Mouse (Mus musculus): ENCODE measurements around the gene Grik2.

Gene Grik2

GRCm38 (mm10) chr10:49788381-49788906 is at the start of gene Grik2:
Grik2 (minus strand) TSS chr10:49788766.
- DNase-seq = peak; percentile 89 to 94

- DNase-seq = no peak
These were observed 45.8 kb upstream of the Grik2 start for GRCm38 (mm10) chr10:49834392-49834791.

- DNase-seq = peak; percentile 35
These were observed 18.7 kb upstream of the Grik2 start for GRCm38 (mm10) chr10:49807276-49807675.

- no peak for DNase-seq
These were observed 12.4 kb upstream of the Grik2 start for GRCm38 (mm10) chr10:49801001-49801400.

- DNase-seq = no peak
These were observed 5.6 kb upstream of the Grik2 start for GRCm38 (mm10) chr10:49794129-49794528.

- DNase-seq = peak in 1 of 2 experiments; percentile 40
These were observed 1.8 kb upstream of the Grik2 start for GRCm38 (mm10) chr10:49790326-49790725.

DNA sequence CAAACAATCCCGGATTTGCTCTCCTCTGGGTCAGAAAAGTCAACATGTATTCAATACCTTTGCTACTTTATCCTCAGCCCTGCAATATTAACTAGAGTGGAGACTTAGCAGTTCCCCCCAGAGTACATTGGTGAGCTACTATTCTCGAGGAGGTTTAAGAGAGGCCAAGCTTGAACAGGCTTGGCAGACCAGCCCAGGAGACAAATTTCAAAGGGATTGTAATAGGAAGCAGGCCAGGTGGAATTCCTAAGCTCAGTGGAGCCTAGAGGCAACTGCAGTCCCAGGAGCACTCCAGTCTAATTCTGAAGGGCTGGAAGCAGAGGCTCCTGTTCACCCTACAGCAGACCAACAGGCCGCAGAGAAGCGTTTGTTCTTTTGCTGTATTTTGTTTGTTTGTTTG is 1.1 kb upstream of the Grik2 start:
- peak; percentile 62 to 65 for DNase-seq

- DNase-seq = no peak
These were observed 348 bp upstream of the Grik2 start for GRCm38 (mm10) chr10:49788914-49789313.

DNA sequence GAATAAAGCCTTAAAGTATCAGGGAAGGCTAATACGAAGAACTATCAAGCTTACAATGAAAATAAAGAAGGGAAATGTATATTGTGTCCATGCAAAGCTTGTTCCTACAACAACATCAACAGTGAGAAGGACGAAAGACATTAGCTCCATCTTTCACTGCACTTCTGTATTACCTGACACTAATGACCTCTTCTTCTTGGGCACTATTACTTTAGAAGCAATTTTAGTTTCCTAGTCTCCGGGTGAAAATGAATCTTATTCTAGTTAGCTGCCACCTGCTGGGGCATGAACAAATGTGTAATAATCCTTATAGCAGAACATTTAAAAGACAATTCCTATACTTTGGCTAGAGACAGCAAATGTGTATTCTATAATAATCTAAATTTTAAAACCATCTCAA is 1.9 kb downstream of the Grik2 start:
- DNase-seq = no peak

- no peak for DNase-seq
These were observed 3.1 kb downstream of the Grik2 start for GRCm38 (mm10) chr10:49785477-49785876.

- DNase-seq = peak in 1 of 2 experiments; percentile 41
These were observed 3.7 kb downstream of the Grik2 start for GRCm38 (mm10) chr10:49784831-49785230.

DNA sequence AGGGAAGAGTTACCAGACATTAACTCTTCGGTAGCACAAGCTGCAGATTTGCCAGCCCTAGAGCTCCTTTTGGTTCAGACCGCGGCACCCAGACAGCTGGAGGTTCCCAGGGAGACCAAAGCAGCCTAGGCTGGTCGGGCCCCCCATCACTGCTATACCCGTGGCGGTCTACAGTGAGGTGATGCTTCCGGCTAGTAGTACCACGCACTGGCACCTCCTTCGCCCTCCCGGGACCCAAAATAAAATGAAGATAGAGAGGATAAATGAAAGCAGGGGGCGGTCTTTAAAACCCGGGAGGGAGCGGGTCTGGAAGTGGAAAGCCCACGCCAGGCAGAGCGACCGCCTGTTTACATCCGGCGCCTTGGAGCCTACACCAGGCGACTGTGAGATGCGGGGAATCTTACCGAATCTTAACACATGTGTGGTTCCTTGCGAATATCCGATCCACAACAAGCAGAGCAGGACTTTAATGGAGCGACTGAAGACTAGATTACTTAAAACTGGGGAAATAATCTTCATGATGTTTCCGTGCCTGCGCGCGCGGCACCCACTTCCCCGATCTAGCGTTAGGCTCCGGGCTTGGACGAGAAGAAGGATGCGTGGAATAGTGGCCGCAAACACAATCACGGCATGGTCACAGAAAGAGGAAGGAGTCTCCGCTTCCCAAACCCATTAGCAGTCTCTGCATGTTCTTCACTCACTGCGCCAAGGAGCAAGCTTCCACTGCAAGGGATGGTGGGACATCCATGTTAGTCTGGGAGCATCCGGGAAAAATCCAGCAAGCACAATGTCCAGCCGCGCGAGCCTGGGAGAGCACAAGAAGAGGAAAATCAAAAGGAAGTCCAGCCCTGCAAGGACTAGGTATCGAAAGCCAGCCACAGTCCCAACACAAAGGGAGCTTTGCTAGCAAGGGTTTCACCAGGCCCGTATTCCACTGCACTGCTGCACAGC is 5.5 kb downstream of the Grik2 start:
- peak; percentile 53 to 66 for DNase-seq

GRCm38 (mm10) chr10:49782061-49782460 is 6.5 kb downstream of the Grik2 start:
- no peak for DNase-seq

DNA sequence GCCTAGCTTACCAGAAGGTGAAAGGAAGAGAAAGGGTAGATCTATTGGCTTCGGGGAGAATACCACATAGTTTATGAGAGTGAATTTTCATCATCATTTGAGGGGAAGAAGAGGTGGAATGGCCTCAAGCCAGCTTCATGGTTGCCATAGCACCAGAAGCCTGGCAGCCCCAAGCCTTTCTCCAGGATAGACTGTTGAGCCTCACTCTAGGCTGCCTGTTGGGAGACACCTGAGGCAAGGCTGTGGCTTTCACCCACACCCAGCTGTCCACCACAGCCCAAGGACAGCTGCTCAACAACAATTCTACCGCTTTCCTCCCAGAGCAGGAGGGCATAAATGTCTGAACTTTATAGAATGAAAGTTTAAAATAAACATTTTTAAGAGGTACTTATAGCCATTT is 8.1 kb downstream of the Grik2 start:
- peak; percentile 63 to 73 for DNase-seq

DNA sequence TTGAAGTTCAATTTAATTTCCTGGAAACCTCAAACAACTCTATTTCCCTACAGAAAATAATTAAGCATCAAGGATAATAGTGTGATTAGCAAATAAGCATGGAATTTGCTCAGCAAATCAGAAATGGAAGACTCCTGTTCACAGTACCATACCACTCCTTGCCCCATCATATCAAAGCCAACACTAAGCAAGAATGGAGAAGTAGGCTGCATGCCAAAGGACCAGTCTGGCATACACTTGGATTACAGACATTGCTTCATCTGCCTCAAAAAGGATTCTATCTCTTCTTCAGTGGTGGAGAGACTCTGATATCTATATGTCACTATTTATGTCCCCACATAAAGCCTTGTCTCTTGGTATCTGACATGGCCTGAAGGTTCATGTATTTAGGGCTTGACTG is 19.7 kb downstream of the Grik2 start:
- peak; percentile 44 to 55 for DNase-seq

GRCm38 (mm10) chr10:49767556-49767955 is 21.0 kb downstream of the Grik2 start:
- DNase-seq = no peak

- no peak for DNase-seq
These were observed 26.0 kb downstream of the Grik2 start for GRCm38 (mm10) chr10:49762607-49763006.

GRCm38 (mm10) chr10:49751769-49752168 is 36.8 kb downstream of the Grik2 start:
- no peak for DNase-seq

DNA sequence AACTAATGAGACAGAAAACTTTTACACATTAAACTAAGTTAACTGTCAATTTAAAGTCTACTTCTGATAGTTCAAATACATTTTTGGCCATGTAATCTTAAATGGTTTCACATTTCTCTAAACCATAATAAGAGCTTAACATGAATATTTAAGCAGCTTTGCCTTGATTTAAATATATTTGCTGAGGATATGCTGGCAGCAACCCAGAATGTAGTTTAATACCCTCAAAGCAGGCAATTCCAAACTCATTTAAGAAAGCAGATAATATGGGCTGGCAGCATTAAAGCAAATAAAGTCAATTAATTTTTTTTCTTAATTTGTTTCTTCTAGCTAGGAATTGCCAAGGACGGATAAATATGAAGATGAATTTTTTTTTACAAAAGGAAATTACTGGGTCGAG is 56.7 kb downstream of the Grik2 start:
- DNase-seq = no peak

- DNase-seq = no peak
These were observed 64.9 kb downstream of the Grik2 start for GRCm38 (mm10) chr10:49723706-49724105.

DNA sequence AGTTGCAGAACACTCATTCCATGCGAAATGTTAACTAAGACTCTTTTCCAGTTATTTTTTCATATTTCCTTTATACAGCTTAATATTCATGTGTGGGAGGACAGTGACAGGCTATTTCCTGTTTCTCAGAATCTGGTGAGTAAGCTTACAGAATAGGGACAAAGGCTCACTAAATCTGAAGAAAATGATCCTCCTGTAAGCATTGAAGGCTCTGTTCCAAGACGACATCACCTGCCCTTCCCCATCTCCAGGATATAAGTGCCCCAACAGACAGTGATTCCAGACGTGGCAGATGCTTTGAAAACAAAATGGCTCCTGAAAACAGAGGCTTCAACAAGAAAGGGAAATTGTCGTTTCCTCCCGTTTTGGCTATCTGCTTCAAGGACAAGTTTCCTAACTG is 71.7 kb downstream of the Grik2 start:
- no peak for DNase-seq

- peak; percentile 36 to 45 for DNase-seq
These were observed 78.8 kb downstream of the Grik2 start for GRCm38 (mm10) chr10:49709748-49710147.

DNA sequence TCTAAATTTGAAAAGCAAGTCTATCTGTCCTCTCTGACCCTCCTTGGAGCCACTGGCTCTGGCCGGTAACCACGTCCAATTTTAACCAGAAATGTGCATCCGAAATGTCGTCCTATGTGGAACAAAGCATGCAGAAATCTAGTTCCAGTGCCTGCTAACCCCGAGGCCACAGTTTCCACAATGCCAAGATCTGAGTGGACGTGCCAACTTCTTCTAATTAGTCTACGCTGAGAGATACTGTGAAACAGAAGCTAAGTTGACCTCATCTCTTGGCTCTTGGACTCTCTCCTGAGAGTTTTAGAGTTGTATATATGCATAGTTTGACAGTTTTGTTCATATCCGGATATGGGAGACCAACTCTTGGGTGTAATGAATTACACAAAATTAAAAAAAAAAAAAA is 84.1 kb downstream of the Grik2 start:
- no peak for DNase-seq

- peak; percentile 41 to 58 for DNase-seq
These were observed 136.2 kb downstream of the Grik2 start for GRCm38 (mm10) chr10:49652320-49652719.
